Mouse (Mus musculus) retina, postnatal 7 days (tissue): ENCODE measurements around the gene Txn2.

Experiments used
- DNase-seq: peaks from one replicate; pipeline ENCODE4 v3.0.0-alpha.2; 2012; ENCODE audit warnings: low read depth, low spot score

Gene Txn2

GRCm38 (mm10) chr15:77928673-77929331 is at the start of gene Txn2:
Gene Txn2 (minus strand): TSS chr15:77929006.
- DNase-seq, result peak; percentile 99

GRCm38 (mm10) chr15:77977663-77978062 is 48.9 kb upstream of the Txn2 start:
- DNase-seq, result no peak

GRCm38 (mm10) chr15:77974165-77974841 is 45.5 kb upstream of the Txn2 start:
- no peak for DNase-seq

GRCm38 (mm10) chr15:77970470-77971292 is 41.9 kb upstream of the Txn2 start, which contains the start of gene Eif3d:
Gene Eif3d (minus strand): TSS chr15:77970813.
- peak; percentile 90 for DNase-seq

GRCm38 (mm10) chr15:77969940-77970469 is 41.2 kb upstream of the Txn2 start:
- DNase-seq, result no peak

GRCm38 (mm10) chr15:77965117-77965528 is 36.3 kb upstream of the Txn2 start:
- no peak for DNase-seq

- no peak for DNase-seq
Measured at GRCm38 (mm10) chr15:77962447-77962846, 33.6 kb upstream of the Txn2 start.

- DNase-seq, result no peak
Measured at GRCm38 (mm10) chr15:77960693-77961092, 31.9 kb upstream of the Txn2 start.

- DNase-seq, result no peak
Measured at GRCm38 (mm10) chr15:77958071-77958470, 29.3 kb upstream of the Txn2 start.

GRCm38 (mm10) chr15:77957625-77958024 is 28.8 kb upstream of the Txn2 start:
- DNase-seq, result no peak

GRCm38 (mm10) chr15:77956404-77956901 is 27.6 kb upstream of the Txn2 start, which contains the start of gene Foxred2:
Gene Foxred2 (minus strand): TSS chr15:77956722.
- DNase-seq, result peak; percentile 85

- no peak for DNase-seq
Measured at GRCm38 (mm10) chr15:77955440-77956403, 26.9 kb upstream of the Txn2 start.

GRCm38 (mm10) chr15:77954362-77954761 is 25.6 kb upstream of the Txn2 start:
- no peak for DNase-seq

GRCm38 (mm10) chr15:77952921-77953320 is 24.1 kb upstream of the Txn2 start:
- no peak for DNase-seq

- no peak for DNase-seq
Measured at GRCm38 (mm10) chr15:77949061-77949460, 20.3 kb upstream of the Txn2 start.

GRCm38 (mm10) chr15:77945711-77946110 is 16.9 kb upstream of the Txn2 start:
- no peak for DNase-seq

- no peak for DNase-seq
Measured at GRCm38 (mm10) chr15:77941563-77941962, 12.8 kb upstream of the Txn2 start.

- no peak for DNase-seq
Measured at GRCm38 (mm10) chr15:77938516-77938915, 9.7 kb upstream of the Txn2 start.

- no peak for DNase-seq
Measured at GRCm38 (mm10) chr15:77935673-77936375, 7.0 kb upstream of the Txn2 start.

GRCm38 (mm10) chr15:77934968-77935367 is 6.2 kb upstream of the Txn2 start:
- DNase-seq, result no peak
